Mouse (Mus musculus): Measurements from ENCODE around the gene Exoc3l. TPM values are rescaled to one million over a fixed set of nuclear protein-coding genes. Genes with fewer than 3 reads are reported as not detected.
"Not testable (repeated sequence)": the region's sequence is repeated elsewhere in the genome, so short reads cannot be mapped to it uniquely, and the experiment has no call there.

The Exoc3l gene
- polyA plus RNA-seq, 1 experiment: 3.1 TPM

- H3K4me3 ChIP-seq (ENCODE audit: low read depth, low read length): peak overlapping the region; percentile 94
- no peak for TF ChIP-seq CTCF (IDR thresholded peaks at IDR 0.05; ENCODE audit: extremely low read depth, insufficient read length, insufficient replicate concordance, low read depth, low read length)
- no peak overlapping the region for H3K27ac ChIP-seq (ENCODE audit: insufficient read depth, low read depth, low read length)
- peaks cover 32% of the 10 kb centered on the region for H3K36me3 ChIP-seq (ENCODE audit: control insufficient read depth, insufficient read depth, low read length)
- H3K4me1 ChIP-seq (ENCODE audit: control insufficient read depth, insufficient read depth, insufficient read length, low read length): peaks cover 12% of the 10 kb centered on the region
- no peaks in the 10 kb centered on the region for H3K27me3 ChIP-seq (ENCODE audit: control insufficient read depth, insufficient read depth, low read length)
- 25% methylated on average over 18 of the region's 18 CpGs for WGBS
These were observed 2.7 kb upstream of the Exoc3l start for GRCm38 (mm10) chr8:105298351-105299252.

- TF ChIP-seq CTCF (IDR thresholded peaks at IDR 0.05; ENCODE audit: extremely low read depth, insufficient read length, insufficient replicate concordance, low read depth, low read length) (no peak), POLR2A (IDR thresholded peaks at IDR 0.05; ENCODE audit: low read depth, low read length) (peak; percentile 87)
- peaks cover 24% of the 10 kb centered on the region for H3K36me3 ChIP-seq (ENCODE audit: control insufficient read depth, insufficient read depth, low read length)
- H3K4me1 ChIP-seq (ENCODE audit: control insufficient read depth, insufficient read depth, insufficient read length, low read length): peaks cover 12% of the 10 kb centered on the region
- no peaks in the 10 kb centered on the region for H3K27me3 ChIP-seq (ENCODE audit: control insufficient read depth, insufficient read depth, low read length)
- peak within 1 kb of the TSS; percentile 28; the same call in 1 of the 2 replicates for H3K27ac ChIP-seq (ENCODE audit: insufficient read depth, low read depth, low read length)
- WGBS: under 1% methylated on average over 58 of the region's 58 CpGs
- H3K4me3 ChIP-seq (ENCODE audit: low read depth, low read length): peak within 1 kb of the TSS; percentile 94
These were observed 1.8 kb upstream of the Exoc3l start, which contains the start of gene E2f4 for GRCm38 (mm10) chr8:105297511-105298192. Gene E2f4, plus strand, starts transcription at chr8:105297663.

- TF ChIP-seq CTCF (IDR thresholded peaks at IDR 0.05; ENCODE audit: extremely low read depth, insufficient read length, insufficient replicate concordance, low read depth, low read length) (no peak), POLR2A (IDR thresholded peaks at IDR 0.05; ENCODE audit: low read depth, low read length) (no peak)
- WGBS: 71% methylated on average over 11 of the region's 11 CpGs
- no peak overlapping the region for H3K27ac ChIP-seq (ENCODE audit: insufficient read depth, low read depth, low read length)
- no peaks in the 10 kb centered on the region; the same call in 1 of the 2 replicates for H3K27me3 ChIP-seq (ENCODE audit: control insufficient read depth, insufficient read depth, low read length)
- peaks cover 18% of the 10 kb centered on the region for H3K4me1 ChIP-seq (ENCODE audit: control insufficient read depth, insufficient read depth, insufficient read length, low read length)
- H3K36me3 ChIP-seq (ENCODE audit: control insufficient read depth, insufficient read depth, low read length): peaks cover 6% of the 10 kb centered on the region
- peak overlapping the region; percentile 20 for H3K4me3 ChIP-seq (ENCODE audit: low read depth, low read length)
These were observed 645 bp downstream of the Exoc3l start for GRCm38 (mm10) chr8:105295256-105295655.

GRCm38 (mm10) chr8:105294776-105295175, 1.1 kb downstream of the Exoc3l start:
- no peak for TF ChIP-seq CTCF (IDR thresholded peaks at IDR 0.05; ENCODE audit: extremely low read depth, insufficient read length, insufficient replicate concordance, low read depth, low read length)
- no peak for TF ChIP-seq POLR2A (IDR thresholded peaks at IDR 0.05; ENCODE audit: low read depth, low read length)
- Histone ChIP-seq H3K4me1 (ENCODE audit: control insufficient read depth, insufficient read depth, insufficient read length, low read length) (peaks cover 21% of the 10 kb centered on the region), H3K36me3 (ENCODE audit: control insufficient read depth, insufficient read depth, low read length) (peaks cover 2% of the 10 kb centered on the region), H3K4me3 (ENCODE audit: low read depth, low read length) (no peak overlapping the region), H3K27ac (ENCODE audit: insufficient read depth, low read depth, low read length) (no peak overlapping the region), H3K27me3 (ENCODE audit: control insufficient read depth, insufficient read depth, low read length) (no peaks in the 10 kb centered on the region; the same call in 1 of the 2 replicates)
- 69% methylated on average over 9 of the region's 9 CpGs for WGBS

GRCm38 (mm10) chr8:105293405-105293804, 2.5 kb downstream of the Exoc3l start:
- 84% methylated on average over 19 of the region's 19 CpGs for WGBS
- Histone ChIP-seq H3K36me3 (ENCODE audit: control insufficient read depth, insufficient read depth, low read length) (no peaks in the 10 kb centered on the region), H3K27me3 (ENCODE audit: control insufficient read depth, insufficient read depth, low read length) (no peaks in the 10 kb centered on the region; the same call in 1 of the 2 replicates), H3K4me3 (ENCODE audit: low read depth, low read length) (no peak overlapping the region), H3K27ac (ENCODE audit: insufficient read depth, low read depth, low read length) (no peak overlapping the region), H3K4me1 (ENCODE audit: control insufficient read depth, insufficient read depth, insufficient read length, low read length) (peaks cover 17% of the 10 kb centered on the region)
- no peak for TF ChIP-seq POLR2A (IDR thresholded peaks at IDR 0.05; ENCODE audit: low read depth, low read length)

- no peaks in the 10 kb centered on the region; the same call in 1 of the 2 replicates for H3K27me3 ChIP-seq (ENCODE audit: control insufficient read depth, insufficient read depth, low read length)
- no peak overlapping the region for H3K27ac ChIP-seq (ENCODE audit: insufficient read depth, low read depth, low read length)
- 87% methylated on average over 7 of the region's 7 CpGs for whole genome bisulfite sequencing
- TF ChIP-seq POLR2A (IDR thresholded peaks at IDR 0.05; ENCODE audit: low read depth, low read length): no peak
- no peak for TF ChIP-seq CTCF (IDR thresholded peaks at IDR 0.05; ENCODE audit: extremely low read depth, insufficient read length, insufficient replicate concordance, low read depth, low read length)
- H3K4me1 ChIP-seq (ENCODE audit: control insufficient read depth, insufficient read depth, insufficient read length, low read length): peaks cover 15% of the 10 kb centered on the region
- no peaks in the 10 kb centered on the region for H3K36me3 ChIP-seq (ENCODE audit: control insufficient read depth, insufficient read depth, low read length)
- no peak overlapping the region for H3K4me3 ChIP-seq (ENCODE audit: low read depth, low read length)
These were observed 3.4 kb downstream of the Exoc3l start for GRCm38 (mm10) chr8:105292471-105292870.

GRCm38 (mm10) chr8:105291802-105292201, 4.1 kb downstream of the Exoc3l start:
- WGBS: 59% methylated on average over 3 of the region's 3 CpGs
- H3K4me3 ChIP-seq (ENCODE audit: low read depth, low read length); H3K27ac ChIP-seq (ENCODE audit: insufficient read depth, low read depth, low read length); H3K27me3 ChIP-seq (ENCODE audit: control insufficient read depth, insufficient read depth, low read length); H3K36me3 ChIP-seq (ENCODE audit: control insufficient read depth, insufficient read depth, low read length): not testable (repeated sequence)
- H3K4me1 ChIP-seq (ENCODE audit: control insufficient read depth, insufficient read depth, insufficient read length, low read length): peaks cover 15% of the 10 kb centered on the region

- H3K27ac ChIP-seq (ENCODE audit: insufficient read depth, low read depth, low read length); H3K4me3 ChIP-seq (ENCODE audit: low read depth, low read length); H3K36me3 ChIP-seq (ENCODE audit: control insufficient read depth, insufficient read depth, low read length); H3K27me3 ChIP-seq (ENCODE audit: control insufficient read depth, insufficient read depth, low read length): not testable (repeated sequence)
- H3K4me1 ChIP-seq (ENCODE audit: control insufficient read depth, insufficient read depth, insufficient read length, low read length): peaks cover 15% of the 10 kb centered on the region
- 61% methylated on average over 8 of the region's 8 CpGs for WGBS
These were observed 4.5 kb downstream of the Exoc3l start for GRCm38 (mm10) chr8:105291364-105291763.

All from small intestine, adult 2 months (tissue).